Mouse (Mus musculus): Measurements from ENCODE around the gene Dhrs3.

Dhrs3 gene

GRCm38 (mm10) chr4:144942433-144942832 lies 49.8 kb downstream of the Dhrs3 start:
- DNase-seq: no peak

GRCm38 (mm10) chr4:144943273-144943672 lies 50.6 kb downstream of the Dhrs3 start:
- no peak for DNase-seq

- DNase-seq: no peak
Measured at GRCm38 (mm10) chr4:144947738-144948390, 55.2 kb downstream of the Dhrs3 start.

GRCm38 (mm10) chr4:144949441-144950326 lies 57.1 kb downstream of the Dhrs3 start:
- no peak for DNase-seq

GRCm38 (mm10) chr4:144950327-144950711 lies 57.7 kb downstream of the Dhrs3 start:
- DNase-seq: no peak

GRCm38 (mm10) chr4:144950883-144951282 lies 58.3 kb downstream of the Dhrs3 start:
- DNase-seq: no peak

DNA sequence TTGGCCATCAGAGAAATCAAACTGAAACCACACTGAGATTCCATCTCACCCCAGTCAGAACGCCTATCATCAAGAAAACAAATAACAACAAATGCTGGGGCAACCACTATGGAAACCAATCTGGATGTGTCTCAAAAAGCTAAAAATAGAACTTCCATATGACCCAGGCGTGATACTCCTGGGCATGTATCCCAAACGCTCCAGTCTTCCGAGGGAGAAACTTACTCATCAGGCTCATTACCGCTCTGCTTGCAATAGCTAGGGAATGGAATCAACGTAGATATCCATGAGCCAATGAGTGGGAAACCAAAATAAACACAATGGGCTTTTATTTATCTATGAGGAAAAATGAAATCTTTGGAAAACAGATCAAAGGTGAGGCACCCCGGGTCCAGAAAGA lies 59.2 kb downstream of the Dhrs3 start:
- no peak for DNase-seq

GRCm38 (mm10) chr4:144953421-144953820 lies 60.8 kb downstream of the Dhrs3 start:
- DNase-seq: no peak

DNA sequence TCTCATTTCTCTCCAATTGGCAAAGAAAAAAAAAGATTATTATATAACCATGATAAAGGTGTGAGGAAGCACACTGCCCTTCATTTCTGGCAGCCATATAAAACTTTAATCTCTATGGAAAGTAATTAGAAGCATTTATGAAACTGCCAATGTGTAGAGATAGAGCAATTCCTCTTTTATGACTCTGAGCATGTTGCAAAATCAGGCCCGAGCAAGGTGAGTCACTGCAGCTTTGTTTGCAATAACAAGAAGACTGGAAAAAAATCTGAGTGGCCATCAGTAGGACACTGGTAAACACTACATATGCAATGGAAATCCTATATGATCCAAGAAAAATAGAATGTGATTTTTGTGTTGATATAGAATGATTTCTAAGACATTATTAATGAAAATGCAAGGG lies 63.2 kb downstream of the Dhrs3 start:
- DNase-seq: no peak

DNA sequence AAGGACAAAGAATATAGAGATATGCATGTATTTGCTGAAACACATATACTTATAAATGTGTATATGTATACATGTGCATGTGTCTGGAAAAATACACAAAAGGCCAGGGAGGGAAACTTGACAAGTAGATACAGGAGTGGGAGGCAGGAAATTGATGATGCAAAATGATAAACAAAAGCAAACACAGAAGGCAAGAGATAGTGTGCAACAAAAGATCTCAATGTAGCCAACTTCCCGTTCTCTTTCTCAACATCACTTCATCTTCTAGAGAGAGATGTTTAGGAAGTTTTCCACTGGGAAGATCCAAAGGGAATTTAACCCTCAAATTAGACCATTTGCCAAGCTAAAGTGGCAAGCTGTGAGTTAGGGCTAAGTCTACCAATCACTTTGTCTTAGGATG lies 63.7 kb downstream of the Dhrs3 start:
- no peak for DNase-seq

GRCm38 (mm10) chr4:144957186-144957585 lies 64.6 kb downstream of the Dhrs3 start:
- DNase-seq: no peak

DNA sequence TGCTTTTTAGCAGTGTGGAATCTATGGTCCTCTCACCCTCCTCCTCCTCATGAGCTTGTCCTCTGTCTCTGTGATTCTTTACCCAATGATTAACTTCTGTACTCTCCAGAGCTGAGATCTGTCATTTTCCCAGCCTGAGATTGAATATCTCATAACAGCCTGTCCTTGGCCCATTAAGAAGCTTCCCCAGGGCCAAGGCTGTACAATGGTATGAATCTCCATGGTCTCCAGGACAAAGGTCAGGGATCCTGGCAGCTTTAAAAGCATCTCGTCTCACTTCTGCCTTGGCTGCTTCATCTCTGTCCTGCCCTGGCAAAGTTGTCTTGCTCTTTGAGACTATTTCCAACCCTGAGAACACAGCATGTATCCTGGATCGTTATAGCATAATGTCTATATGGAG lies 65.1 kb downstream of the Dhrs3 start:
- DNase-seq: no peak

GRCm38 (mm10) chr4:144960188-144960904 lies 67.7 kb downstream of the Dhrs3 start:
- no peak for DNase-seq

DNA sequence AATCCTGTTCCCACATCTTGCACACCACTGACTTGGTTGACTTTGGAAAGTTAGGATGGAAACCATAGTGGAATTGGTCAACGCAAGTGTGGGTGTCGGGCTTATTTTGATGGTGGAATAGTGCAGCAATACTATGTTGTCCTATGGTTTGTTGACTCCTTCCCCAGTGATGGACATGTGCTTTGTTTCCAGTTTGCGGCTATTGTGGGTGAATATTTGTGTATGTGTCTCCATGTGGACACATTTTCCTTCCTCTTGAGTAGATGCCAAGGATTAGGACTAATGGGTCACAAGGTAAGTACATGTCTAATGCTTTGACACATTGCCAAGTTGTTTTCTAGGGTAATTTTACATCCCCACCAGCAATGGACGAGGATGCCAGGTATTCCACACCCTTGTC lies 68.6 kb downstream of the Dhrs3 start:
- DNase-seq: no peak

GRCm38 (mm10) chr4:144961696-144962095 lies 69.1 kb downstream of the Dhrs3 start:
- DNase-seq: no peak

DNA sequence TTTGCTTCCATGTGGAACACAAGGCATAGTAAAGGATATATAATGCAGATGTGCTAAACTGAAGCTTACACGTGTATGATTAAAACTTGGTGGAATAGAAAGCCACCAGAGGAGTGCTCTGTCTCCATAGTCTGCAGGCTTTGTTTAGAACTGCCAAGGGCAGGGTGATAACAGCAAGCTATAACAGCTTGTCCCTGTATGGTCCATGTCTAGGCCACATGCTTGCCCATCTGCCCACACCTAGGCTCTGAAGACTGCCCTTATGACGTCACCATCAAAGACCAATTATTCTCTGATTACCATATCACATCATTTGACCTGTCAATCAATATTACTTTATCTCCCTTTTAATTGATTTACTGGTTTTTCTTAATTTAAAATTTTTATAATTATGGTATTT lies 72.6 kb downstream of the Dhrs3 start:
- DNase-seq: no peak

- no peak for DNase-seq
Measured at GRCm38 (mm10) chr4:144968371-144968770, 75.7 kb downstream of the Dhrs3 start.

- DNase-seq: no peak
Measured at GRCm38 (mm10) chr4:144969030-144969429, 76.4 kb downstream of the Dhrs3 start.

GRCm38 (mm10) chr4:144971048-144971447 lies 78.4 kb downstream of the Dhrs3 start:
- DNase-seq: no peak

GRCm38 (mm10) chr4:144972948-144973720 lies 80.5 kb downstream of the Dhrs3 start:
- no peak for DNase-seq

- no peak for DNase-seq
Measured at GRCm38 (mm10) chr4:144974458-144974857, 81.8 kb downstream of the Dhrs3 start.

DNA sequence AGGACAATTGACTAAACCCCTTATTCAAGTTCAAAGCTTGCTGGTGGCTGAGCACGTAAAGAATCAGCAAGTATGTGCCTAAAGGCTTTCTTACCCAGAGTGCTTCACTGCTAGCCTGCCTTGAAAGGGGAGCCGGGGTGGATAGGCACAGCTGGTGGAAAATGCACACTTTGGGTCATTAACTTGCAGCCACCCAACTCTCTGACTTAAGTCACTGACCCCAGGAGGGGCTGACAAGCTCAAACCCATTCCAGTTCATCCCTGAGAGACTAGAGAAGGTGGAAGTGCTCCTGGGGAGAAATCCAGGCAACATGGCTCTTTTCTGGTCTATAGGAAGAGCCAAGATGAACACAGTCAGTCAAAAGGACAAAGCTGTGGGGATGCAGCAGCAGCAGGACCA lies 82.9 kb downstream of the Dhrs3 start:
- no peak for DNase-seq

GRCm38 (mm10) chr4:144977057-144977456 lies 84.4 kb downstream of the Dhrs3 start:
- no peak for DNase-seq

Measured in right cerebral cortex, postnatal 14 days (tissue).